Mouse (Mus musculus): Measurements from ENCODE around the gene Hal. TPM values are rescaled to one million over a fixed set of nuclear protein-coding genes. Genes with fewer than 3 reads are reported as not detected.

Gene Hal
- polyA plus RNA-seq, 1 experiment = 1.2 TPM

DNA sequence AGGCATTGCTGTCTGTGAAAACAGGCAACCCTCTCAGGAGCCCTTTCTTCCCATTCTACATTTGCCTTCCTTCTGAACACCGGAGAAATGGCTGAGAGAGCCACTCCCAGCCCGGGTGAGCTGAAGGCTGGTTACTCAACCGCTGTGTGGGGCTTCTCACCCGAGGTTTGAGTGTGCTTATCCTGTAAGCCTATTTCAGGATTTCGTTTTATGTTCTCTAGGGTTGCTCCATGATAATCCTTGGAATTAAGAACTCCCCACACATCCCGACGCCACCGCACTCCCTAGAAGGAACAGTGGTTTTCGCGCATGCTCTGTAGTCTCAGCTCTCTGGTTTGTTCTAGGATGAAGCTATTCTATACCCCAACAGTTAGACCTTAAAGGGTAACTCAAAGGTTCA is 12.8 kb downstream of the Hal start:
- no peaks in the 10 kb centered on the region for H3K4me1 ChIP-seq (ENCODE audit: control insufficient read depth, insufficient read depth, low read length)
- H3K27ac ChIP-seq (ENCODE audit: insufficient read depth, low read length) = no peak overlapping the region
- no peaks in the 10 kb centered on the region for H3K27me3 ChIP-seq (ENCODE audit: control insufficient read depth, insufficient read depth, low read length, poor library complexity, severe bottlenecking)
- no peaks in the 10 kb centered on the region for H3K9me3 ChIP-seq (replicated peaks; ENCODE audit: control insufficient read depth, insufficient read depth, low read length, poor library complexity, severe bottlenecking)
- no peak for TF ChIP-seq CTCF (IDR thresholded peaks at IDR 0.05; ENCODE audit: low read depth, low read length)
- TF ChIP-seq EP300 (IDR thresholded peaks at IDR 0.05; ENCODE audit: insufficient read depth, low read depth, low read length) = no peak
- no peak for TF ChIP-seq POLR2A (IDR thresholded peaks at IDR 0.05; ENCODE audit: insufficient read depth, low read length)
- no peak overlapping the region for H3K9ac ChIP-seq (ENCODE audit: low read depth, poor library complexity, severe bottlenecking)
- no peak overlapping the region for H3K4me3 ChIP-seq (ENCODE audit: low read depth, low read length)
- H3K36me3 ChIP-seq (ENCODE audit: control insufficient read depth, insufficient read depth, low read length, poor library complexity, severe bottlenecking) = no peaks in the 10 kb centered on the region

GRCm38 (mm10) chr10:93508383-93508970 is 19.9 kb downstream of the Hal start:
- Histone ChIP-seq H3K4me3 (ENCODE audit: low read depth, low read length) (no peak overlapping the region), H3K4me1 (ENCODE audit: control insufficient read depth, insufficient read depth, low read length) (no peaks in the 10 kb centered on the region), H3K9me3 (replicated peaks; ENCODE audit: control insufficient read depth, insufficient read depth, low read length, poor library complexity, severe bottlenecking) (no peaks in the 10 kb centered on the region), H3K27me3 (ENCODE audit: control insufficient read depth, insufficient read depth, low read length, poor library complexity, severe bottlenecking) (no peaks in the 10 kb centered on the region), H3K9ac (ENCODE audit: low read depth, poor library complexity, severe bottlenecking) (no peak overlapping the region), H3K27ac (ENCODE audit: insufficient read depth, low read length) (no peak overlapping the region), H3K36me3 (ENCODE audit: control insufficient read depth, insufficient read depth, low read length, poor library complexity, severe bottlenecking) (no peaks in the 10 kb centered on the region)
- no peak for TF ChIP-seq POLR2A (IDR thresholded peaks at IDR 0.05; ENCODE audit: insufficient read depth, low read length)
- no peak for TF ChIP-seq CTCF (IDR thresholded peaks at IDR 0.05; ENCODE audit: low read depth, low read length)
- TF ChIP-seq EP300 (IDR thresholded peaks at IDR 0.05; ENCODE audit: insufficient read depth, low read depth, low read length) = no peak

DNA sequence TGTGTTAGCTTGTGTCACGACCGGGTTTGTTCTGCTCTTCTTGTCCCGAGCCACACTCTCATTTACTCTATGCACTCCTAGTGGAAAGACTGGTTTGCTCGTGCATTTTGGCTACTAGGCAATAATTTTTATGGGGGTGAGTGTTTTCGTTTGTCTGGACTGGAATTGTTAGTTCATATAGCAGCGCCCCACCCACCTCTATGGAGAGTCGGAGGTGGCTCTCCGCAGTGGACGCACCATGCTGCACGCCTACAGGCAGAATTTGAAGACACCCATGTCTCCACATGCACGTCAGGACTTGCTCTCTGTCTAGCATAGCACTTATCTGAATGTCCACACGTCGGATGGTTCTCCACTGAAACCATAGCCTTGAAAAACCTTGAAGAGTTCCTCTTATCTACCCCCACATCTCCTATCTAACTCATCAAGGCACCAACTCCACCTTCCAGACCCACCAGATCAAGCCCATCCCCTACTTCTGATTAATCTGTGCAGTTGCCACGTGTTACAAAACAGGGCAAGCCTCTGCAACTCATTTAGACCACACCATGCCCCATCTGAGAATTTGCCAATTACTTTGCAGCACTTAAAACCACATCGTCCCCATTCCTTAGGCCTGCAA is 21.1 kb downstream of the Hal start:
- TF ChIP-seq POLR2A (IDR thresholded peaks at IDR 0.05; ENCODE audit: insufficient read depth, low read length) = no peak
- no peak for TF ChIP-seq EP300 (IDR thresholded peaks at IDR 0.05; ENCODE audit: insufficient read depth, low read depth, low read length)
- TF ChIP-seq CTCF (IDR thresholded peaks at IDR 0.05; ENCODE audit: low read depth, low read length) = no peak
- Histone ChIP-seq H3K9ac (ENCODE audit: low read depth, poor library complexity, severe bottlenecking) (no peak overlapping the region), H3K9me3 (replicated peaks; ENCODE audit: control insufficient read depth, insufficient read depth, low read length, poor library complexity, severe bottlenecking) (no peaks in the 10 kb centered on the region), H3K27me3 (ENCODE audit: control insufficient read depth, insufficient read depth, low read length, poor library complexity, severe bottlenecking) (no peaks in the 10 kb centered on the region), H3K4me1 (ENCODE audit: control insufficient read depth, insufficient read depth, low read length) (no peaks in the 10 kb centered on the region), H3K36me3 (ENCODE audit: control insufficient read depth, insufficient read depth, low read length, poor library complexity, severe bottlenecking) (no peaks in the 10 kb centered on the region), H3K4me3 (ENCODE audit: low read depth, low read length) (no peak overlapping the region), H3K27ac (ENCODE audit: insufficient read depth, low read length) (no peak overlapping the region)

DNA sequence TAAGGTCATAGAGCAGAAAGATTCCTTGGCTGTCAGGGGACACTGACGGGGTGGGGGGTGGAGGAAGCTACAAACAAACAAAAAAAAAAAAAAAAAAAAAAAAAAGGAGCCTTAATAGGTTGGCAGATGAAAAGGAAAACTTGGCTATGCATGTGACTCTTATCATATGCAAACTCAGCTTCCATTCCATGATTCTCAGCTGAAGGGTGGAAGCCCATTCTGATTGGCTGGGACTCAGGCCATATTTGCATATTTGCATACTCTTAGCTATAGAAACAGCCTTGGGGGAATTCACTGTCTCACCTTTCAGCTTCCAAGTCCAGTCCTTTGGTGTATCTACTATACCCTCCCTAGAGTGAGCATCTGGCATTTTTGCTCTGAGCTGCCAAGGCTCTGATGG is 26.9 kb downstream of the Hal start:
- TF ChIP-seq CTCF (IDR thresholded peaks at IDR 0.05; ENCODE audit: low read depth, low read length) (no peak), POLR2A (IDR thresholded peaks at IDR 0.05; ENCODE audit: insufficient read depth, low read length) (no peak), EP300 (IDR thresholded peaks at IDR 0.05; ENCODE audit: insufficient read depth, low read depth, low read length) (no peak)
- no peak overlapping the region for H3K9ac ChIP-seq (ENCODE audit: low read depth, poor library complexity, severe bottlenecking)
- peaks cover 4% of the 10 kb centered on the region for H3K4me1 ChIP-seq (ENCODE audit: control insufficient read depth, insufficient read depth, low read length)
- no peaks in the 10 kb centered on the region for H3K9me3 ChIP-seq (replicated peaks; ENCODE audit: control insufficient read depth, insufficient read depth, low read length, poor library complexity, severe bottlenecking)
- no peaks in the 10 kb centered on the region for H3K36me3 ChIP-seq (ENCODE audit: control insufficient read depth, insufficient read depth, low read length, poor library complexity, severe bottlenecking)
- H3K4me3 ChIP-seq (ENCODE audit: low read depth, low read length) = no peak overlapping the region
- no peaks in the 10 kb centered on the region for H3K27me3 ChIP-seq (ENCODE audit: control insufficient read depth, insufficient read depth, low read length, poor library complexity, severe bottlenecking)
- H3K27ac ChIP-seq (ENCODE audit: insufficient read depth, low read length) = no peak overlapping the region

GRCm38 (mm10) chr10:93515927-93516326 is 27.4 kb downstream of the Hal start:
- Histone ChIP-seq H3K9ac (ENCODE audit: low read depth, poor library complexity, severe bottlenecking) (no peak overlapping the region), H3K4me1 (ENCODE audit: control insufficient read depth, insufficient read depth, low read length) (peaks cover 4% of the 10 kb centered on the region), H3K36me3 (ENCODE audit: control insufficient read depth, insufficient read depth, low read length, poor library complexity, severe bottlenecking) (no peaks in the 10 kb centered on the region), H3K4me3 (ENCODE audit: low read depth, low read length) (no peak overlapping the region), H3K27ac (ENCODE audit: insufficient read depth, low read length) (no peak overlapping the region), H3K9me3 (replicated peaks; ENCODE audit: control insufficient read depth, insufficient read depth, low read length, poor library complexity, severe bottlenecking) (no peaks in the 10 kb centered on the region), H3K27me3 (ENCODE audit: control insufficient read depth, insufficient read depth, low read length, poor library complexity, severe bottlenecking) (no peaks in the 10 kb centered on the region)
- TF ChIP-seq EP300 (IDR thresholded peaks at IDR 0.05; ENCODE audit: insufficient read depth, low read depth, low read length) = no peak
- TF ChIP-seq POLR2A (IDR thresholded peaks at IDR 0.05; ENCODE audit: insufficient read depth, low read length) = no peak
- no peak for TF ChIP-seq CTCF (IDR thresholded peaks at IDR 0.05; ENCODE audit: low read depth, low read length)

DNA sequence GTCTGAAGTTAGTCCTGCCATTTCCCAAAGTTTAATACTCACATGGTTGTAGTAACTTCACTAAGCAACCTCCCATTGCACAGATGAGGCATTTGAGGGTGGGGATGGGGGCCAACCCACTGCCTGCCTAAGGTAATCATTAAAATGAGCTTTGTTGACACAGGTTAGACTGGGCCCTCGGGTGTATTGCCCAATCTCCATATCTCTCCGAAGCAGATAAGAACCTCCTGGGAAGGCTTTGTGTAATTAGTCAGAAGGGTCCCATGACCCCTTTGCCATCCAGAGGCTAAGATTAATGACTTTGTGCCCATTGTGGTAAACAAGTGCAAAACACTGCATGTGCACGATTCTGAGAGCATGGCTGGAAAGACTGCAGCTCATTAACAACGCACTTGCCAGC is 29.2 kb downstream of the Hal start:
- Histone ChIP-seq H3K4me1 (ENCODE audit: control insufficient read depth, insufficient read depth, low read length) (peaks cover 4% of the 10 kb centered on the region), H3K27me3 (ENCODE audit: control insufficient read depth, insufficient read depth, low read length, poor library complexity, severe bottlenecking) (no peaks in the 10 kb centered on the region)

More for the DNA sequence above, 29.2 kb downstream of the Hal start:
- no peak overlapping the region for H3K9ac ChIP-seq (ENCODE audit: low read depth, poor library complexity, severe bottlenecking)
- H3K4me3 ChIP-seq (ENCODE audit: low read depth, low read length) = no peak overlapping the region
- H3K27ac ChIP-seq (ENCODE audit: insufficient read depth, low read length) = no peak overlapping the region
- H3K36me3 ChIP-seq (ENCODE audit: control insufficient read depth, insufficient read depth, low read length, poor library complexity, severe bottlenecking) = no peaks in the 10 kb centered on the region
- H3K9me3 ChIP-seq (replicated peaks; ENCODE audit: control insufficient read depth, insufficient read depth, low read length, poor library complexity, severe bottlenecking) = no peaks in the 10 kb centered on the region
- TF ChIP-seq POLR2A (IDR thresholded peaks at IDR 0.05; ENCODE audit: insufficient read depth, low read length) (no peak), EP300 (IDR thresholded peaks at IDR 0.05; ENCODE audit: insufficient read depth, low read depth, low read length) (no peak), CTCF (IDR thresholded peaks at IDR 0.05; ENCODE audit: low read depth, low read length) (no peak)

Measured in ES-Bruce4 (cell line).